Mouse (Mus musculus): ENCODE measurements around the gene B3galnt1. TPM values are rescaled to one million over a fixed set of nuclear protein-coding genes. Genes with fewer than 3 reads are reported as not detected.

Gene B3galnt1
- total and polyA plus RNA-seq, 3 experiments, result 1.6 to 2.3 (median 2.0) TPM

GRCm38 (mm10) chr3:69561686-69562085 is 37.1 kb downstream of the B3galnt1 start:
- intact Hi-C loops (cut with DNase I), result no loop called here
- DNase-seq, result peak in 1 of 2 experiments; percentile 11
- no peak for TF ChIP-seq EP300 (IDR thresholded peaks at IDR 0.05; ENCODE audit: insufficient read depth, low read depth, low read length)
- TF ChIP-seq CTCF (IDR thresholded peaks at IDR 0.05), result no peak
- TF ChIP-seq POLR2A (IDR thresholded peaks at IDR 0.05; ENCODE audit: insufficient read depth, low read depth, low read length), result no peak
- WGBS, result 48% methylated on average over 5 of the region's 5 CpGs
- H3K4me3 ChIP-seq, result no peak overlapping the region
- H3K4me1 ChIP-seq (ENCODE audit: control insufficient read depth, insufficient read depth, low read length), result peaks cover 2% of the 10 kb centered on the region; the same call in 1 of the 2 replicates
- no peaks in the 10 kb centered on the region for H3K79me2 ChIP-seq (replicated peaks; ENCODE audit: control insufficient read depth, insufficient read depth, low read length)
- H3K27ac ChIP-seq, result no peak overlapping the region
- no peaks in the 10 kb centered on the region for H3K27me3 ChIP-seq (ENCODE audit: control insufficient read depth, insufficient read depth, low read length)
- no peak overlapping the region for H3K9ac ChIP-seq (ENCODE audit: low read depth, low read length)
- H3K36me3 ChIP-seq (ENCODE audit: control insufficient read depth, insufficient read depth, low read length), result no peaks in the 10 kb centered on the region

GRCm38 (mm10) chr3:69559975-69560330 is 38.8 kb downstream of the B3galnt1 start:
- Histone ChIP-seq H3K4me3 (no peak overlapping the region), H3K36me3 (ENCODE audit: control insufficient read depth, insufficient read depth, low read length) (no peaks in the 10 kb centered on the region), H3K27ac (no peak overlapping the region), H3K27me3 (ENCODE audit: control insufficient read depth, insufficient read depth, low read length) (no peaks in the 10 kb centered on the region), H3K9ac (ENCODE audit: low read depth, low read length) (no peak overlapping the region), H3K79me2 (replicated peaks; ENCODE audit: control insufficient read depth, insufficient read depth, low read length) (no peaks in the 10 kb centered on the region), H3K4me1 (ENCODE audit: control insufficient read depth, insufficient read depth, low read length) (peaks cover 2% of the 10 kb centered on the region; the same call in 1 of the 2 replicates)
- peak in 1 of 2 experiments; percentile 18 for DNase-seq
- intact Hi-C loops (cut with DNase I), result loop anchor here (2.0 kb wide), 1 partner anchor 37 kb away; no protein-coding TSS in a partner anchor
- no peak for TF ChIP-seq EP300 (IDR thresholded peaks at IDR 0.05; ENCODE audit: insufficient read depth, low read depth, low read length)
- no peak for TF ChIP-seq CTCF (IDR thresholded peaks at IDR 0.05)
- no peak for TF ChIP-seq POLR2A (IDR thresholded peaks at IDR 0.05; ENCODE audit: insufficient read depth, low read depth, low read length)
- 85% methylated on average over 7 of the region's 7 CpGs for WGBS

- intact Hi-C loops (cut with DNase I), result loop anchor here (2.0 kb wide), 1 partner anchor 37 kb away; no protein-coding TSS in a partner anchor
- Histone ChIP-seq H3K36me3 (ENCODE audit: control insufficient read depth, insufficient read depth, low read length) (no peaks in the 10 kb centered on the region), H3K9ac (ENCODE audit: low read depth, low read length) (no peak overlapping the region), H3K27me3 (ENCODE audit: control insufficient read depth, insufficient read depth, low read length) (no peaks in the 10 kb centered on the region), H3K4me3 (no peak overlapping the region), H3K79me2 (replicated peaks; ENCODE audit: control insufficient read depth, insufficient read depth, low read length) (no peaks in the 10 kb centered on the region), H3K27ac (no peak overlapping the region), H3K4me1 (ENCODE audit: control insufficient read depth, insufficient read depth, low read length) (peaks cover 2% of the 10 kb centered on the region; the same call in 1 of the 2 replicates)
- no peak for DNase-seq
- WGBS, result 54% methylated on average over 6 of the region's 6 CpGs
- no peak for TF ChIP-seq EP300 (IDR thresholded peaks at IDR 0.05; ENCODE audit: insufficient read depth, low read depth, low read length)
- TF ChIP-seq CTCF (IDR thresholded peaks at IDR 0.05), result no peak
- TF ChIP-seq POLR2A (IDR thresholded peaks at IDR 0.05; ENCODE audit: insufficient read depth, low read depth, low read length), result no peak
Observed at GRCm38 (mm10) chr3:69559316-69559974, 39.3 kb downstream of the B3galnt1 start.

- Histone ChIP-seq H3K9ac (ENCODE audit: low read depth, low read length) (no peak overlapping the region), H3K27ac (no peak overlapping the region), H3K27me3 (ENCODE audit: control insufficient read depth, insufficient read depth, low read length) (no peaks in the 10 kb centered on the region), H3K4me1 (ENCODE audit: control insufficient read depth, insufficient read depth, low read length) (peaks cover 2% of the 10 kb centered on the region; the same call in 1 of the 2 replicates), H3K79me2 (replicated peaks; ENCODE audit: control insufficient read depth, insufficient read depth, low read length) (no peaks in the 10 kb centered on the region), H3K4me3 (no peak overlapping the region), H3K36me3 (ENCODE audit: control insufficient read depth, insufficient read depth, low read length) (no peaks in the 10 kb centered on the region)
- TF ChIP-seq CTCF (IDR thresholded peaks at IDR 0.05) (no peak), POLR2A (IDR thresholded peaks at IDR 0.05; ENCODE audit: insufficient read depth, low read depth, low read length) (no peak), EP300 (IDR thresholded peaks at IDR 0.05; ENCODE audit: insufficient read depth, low read depth, low read length) (no peak)
- intact Hi-C loops (cut with DNase I), result no loop called here
- WGBS, result 63% methylated on average over 12 of the region's 12 CpGs
- no peak for DNase-seq
Observed at GRCm38 (mm10) chr3:69556092-69556778, 42.5 kb downstream of the B3galnt1 start.

- Histone ChIP-seq H3K9ac (ENCODE audit: low read depth, low read length) (no peak overlapping the region), H3K4me3 (no peak overlapping the region), H3K79me2 (replicated peaks; ENCODE audit: control insufficient read depth, insufficient read depth, low read length) (no peaks in the 10 kb centered on the region), H3K27me3 (ENCODE audit: control insufficient read depth, insufficient read depth, low read length) (no peaks in the 10 kb centered on the region), H3K36me3 (ENCODE audit: control insufficient read depth, insufficient read depth, low read length) (no peaks in the 10 kb centered on the region), H3K27ac (no peak overlapping the region), H3K4me1 (ENCODE audit: control insufficient read depth, insufficient read depth, low read length) (peaks cover 2% of the 10 kb centered on the region; the same call in 1 of the 2 replicates)
- WGBS, result 86% methylated on average over 6 of the region's 6 CpGs
- intact Hi-C loops (cut with DNase I), result no loop called here
- DNase-seq, result no peak
- TF ChIP-seq POLR2A (IDR thresholded peaks at IDR 0.05; ENCODE audit: insufficient read depth, low read depth, low read length) (no peak), CTCF (IDR thresholded peaks at IDR 0.05) (no peak), EP300 (IDR thresholded peaks at IDR 0.05; ENCODE audit: insufficient read depth, low read depth, low read length) (no peak)
Observed at GRCm38 (mm10) chr3:69555511-69555910, 43.2 kb downstream of the B3galnt1 start.

GRCm38 (mm10) chr3:69549602-69550001 is 49.2 kb downstream of the B3galnt1 start:
- Histone ChIP-seq H3K79me2 (replicated peaks; ENCODE audit: control insufficient read depth, insufficient read depth, low read length) (no peaks in the 10 kb centered on the region), H3K27me3 (ENCODE audit: control insufficient read depth, insufficient read depth, low read length) (no peaks in the 10 kb centered on the region), H3K27ac (no peak overlapping the region), H3K9ac (ENCODE audit: low read depth, low read length) (no peak overlapping the region), H3K4me3 (no peak overlapping the region), H3K36me3 (ENCODE audit: control insufficient read depth, insufficient read depth, low read length) (no peaks in the 10 kb centered on the region), H3K4me1 (ENCODE audit: control insufficient read depth, insufficient read depth, low read length) (no peaks in the 10 kb centered on the region)
- 90% methylated on average over 4 of the region's 4 CpGs for WGBS
- DNase-seq, result no peak
- TF ChIP-seq CTCF (IDR thresholded peaks at IDR 0.05) (no peak), EP300 (IDR thresholded peaks at IDR 0.05; ENCODE audit: insufficient read depth, low read depth, low read length) (no peak), POLR2A (IDR thresholded peaks at IDR 0.05; ENCODE audit: insufficient read depth, low read depth, low read length) (no peak)
- intact Hi-C loops (cut with DNase I), result no loop called here

All from heart, adult 2 months (tissue).